Mouse (Mus musculus): ENCODE data around the gene Vti1a. TPM values are rescaled to one million over a fixed set of nuclear protein-coding genes. Genes with fewer than 3 reads are reported as not detected.

Vti1a gene
- total RNA-seq, 2 experiments from 2014 or later = 20.3 to 21.5 TPM

DNA sequence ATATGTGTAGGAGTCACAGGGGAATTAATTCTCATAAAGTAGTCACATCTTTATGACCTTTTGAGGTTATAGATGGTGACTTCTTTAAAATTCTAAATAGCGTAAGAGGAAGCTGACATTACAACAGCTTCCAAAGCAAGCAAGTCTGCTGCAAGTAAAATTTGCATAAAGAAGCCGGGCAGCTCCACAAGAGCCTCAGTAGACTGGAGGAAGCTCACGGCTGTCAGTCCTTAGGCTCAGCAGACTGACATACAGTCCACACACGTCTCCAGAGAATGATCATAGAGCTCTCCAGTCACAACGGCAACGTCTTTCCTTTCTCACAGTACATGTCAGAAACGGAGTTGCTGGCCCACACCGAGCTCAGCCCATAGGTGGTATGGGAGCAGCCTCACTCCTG lies 4.2 kb upstream of the Vti1a start:
- intact Hi-C loops (cut with DNase I) = no loop called here

DNA sequence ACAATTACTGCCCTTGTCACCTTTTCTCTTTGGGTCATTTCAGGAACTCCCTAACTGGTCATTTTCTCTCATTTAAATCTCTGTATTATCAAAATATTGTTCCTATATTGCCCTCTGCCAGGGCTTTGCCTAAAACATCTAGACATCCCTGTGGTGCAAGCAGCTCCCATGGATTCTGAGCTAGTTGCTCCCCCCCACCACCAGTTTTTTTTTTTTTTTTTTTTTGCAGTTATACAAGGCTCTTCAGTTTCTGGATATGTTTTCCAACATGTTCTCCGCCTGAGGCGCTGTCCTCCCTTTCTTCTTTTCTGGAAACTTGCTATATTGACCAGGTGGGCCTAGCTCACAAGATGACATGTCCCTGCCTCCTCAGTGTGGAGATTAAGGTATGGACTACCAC lies 2.4 kb upstream of the Vti1a start:
- intact Hi-C loops (cut with DNase I) = no loop called here
- DNase-seq = no peak

More for the DNA sequence above, 4.2 kb upstream of the Vti1a start:
- DNase-seq = no peak

GRCm38 (mm10) chr19:55315452-55316108 lies 515 bp upstream of the Vti1a start, which contains the start of gene Zdhhc6:
Zdhhc6 (minus strand) TSS chr19:55316032.
- DNase-seq = peak; percentile 89 to 92
- intact Hi-C loops (cut with DNase I) = no loop called here

GRCm38 (mm10) chr19:55316901-55317300 lies 806 bp downstream of the Vti1a start:
- intact Hi-C loops (cut with DNase I) = no loop called here
- DNase-seq = no peak

DNA sequence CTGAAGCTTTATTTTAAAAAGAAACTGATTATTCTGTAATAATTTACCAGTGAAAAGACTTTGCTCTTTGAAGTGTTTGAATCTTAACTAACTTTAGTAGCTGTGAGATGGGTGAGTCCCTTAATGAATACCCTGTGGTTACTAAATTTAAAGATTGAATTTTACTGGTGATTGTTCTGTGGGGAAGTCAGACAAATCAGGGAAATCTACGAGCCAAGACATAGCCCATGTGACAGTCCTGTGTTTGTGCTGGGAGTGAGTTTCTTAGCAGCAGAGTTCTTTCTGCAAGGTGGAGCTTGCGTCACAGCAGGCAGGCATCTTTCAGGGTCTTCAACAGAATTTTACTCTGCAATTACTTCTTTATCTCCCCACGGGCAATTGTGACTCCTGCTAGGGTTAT lies 2.9 kb downstream of the Vti1a start:
- no peak for DNase-seq
- intact Hi-C loops (cut with DNase I) = no loop called here

- intact Hi-C loops (cut with DNase I) = no loop called here
- no peak for DNase-seq
Observed at GRCm38 (mm10) chr19:55319521-55319920, 3.4 kb downstream of the Vti1a start.

GRCm38 (mm10) chr19:55322604-55323003 lies 6.5 kb downstream of the Vti1a start:
- intact Hi-C loops (cut with DNase I) = no loop called here
- no peak for DNase-seq

GRCm38 (mm10) chr19:55327510-55327909 lies 11.4 kb downstream of the Vti1a start:
- intact Hi-C loops (cut with DNase I) = no loop called here
- DNase-seq = no peak

GRCm38 (mm10) chr19:55331776-55332175 lies 15.7 kb downstream of the Vti1a start:
- intact Hi-C loops (cut with DNase I) = loop anchor here (10.0 kb wide), 2 partner anchors 563 to 963 kb away; no protein-coding TSS in a partner anchor
- no peak for DNase-seq

DNA sequence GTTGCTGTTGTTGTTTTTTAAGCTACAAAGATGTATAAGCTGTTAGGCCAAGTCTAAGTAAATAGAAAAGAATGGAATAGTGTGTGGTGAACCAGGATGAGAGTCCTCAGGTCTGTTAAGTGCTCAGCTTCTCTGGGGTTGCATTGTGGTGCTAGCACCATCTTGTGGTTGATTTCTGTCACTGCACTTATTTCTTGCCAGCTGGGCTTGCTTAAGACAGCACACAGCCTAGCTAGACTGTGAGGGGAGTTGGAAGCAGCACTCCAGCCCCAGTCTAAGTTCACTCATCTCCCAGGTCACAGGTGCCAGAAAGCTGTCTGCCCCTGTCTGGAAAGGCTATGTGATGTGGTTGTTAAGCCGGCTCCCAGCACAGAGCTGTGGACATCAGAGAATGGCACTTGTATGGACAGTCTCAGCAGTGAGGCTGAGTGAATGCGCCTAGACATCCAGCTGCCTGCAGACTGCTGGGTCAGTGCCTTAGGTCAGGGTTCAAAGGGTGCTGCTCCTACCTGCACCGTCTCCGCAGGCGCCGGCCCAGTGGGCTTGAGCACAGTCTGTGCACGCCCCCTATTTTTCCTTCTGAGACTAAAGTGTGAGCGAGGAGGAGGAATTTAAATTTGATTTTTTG lies 16.7 kb downstream of the Vti1a start:
- intact Hi-C loops (cut with DNase I) = loop anchor here (10.0 kb wide), 2 partner anchors 562 to 962 kb away; no protein-coding TSS in a partner anchor
- DNase-seq = peak; percentile 81 to 83

- intact Hi-C loops (cut with DNase I) = loop anchor here (1.0 to 10.0 kb wide), 5 partner anchors 559 to 959 kb away; no protein-coding TSS in a partner anchor
Observed at GRCm38 (mm10) chr19:55335881-55336280, 19.8 kb downstream of the Vti1a start.

DNA sequence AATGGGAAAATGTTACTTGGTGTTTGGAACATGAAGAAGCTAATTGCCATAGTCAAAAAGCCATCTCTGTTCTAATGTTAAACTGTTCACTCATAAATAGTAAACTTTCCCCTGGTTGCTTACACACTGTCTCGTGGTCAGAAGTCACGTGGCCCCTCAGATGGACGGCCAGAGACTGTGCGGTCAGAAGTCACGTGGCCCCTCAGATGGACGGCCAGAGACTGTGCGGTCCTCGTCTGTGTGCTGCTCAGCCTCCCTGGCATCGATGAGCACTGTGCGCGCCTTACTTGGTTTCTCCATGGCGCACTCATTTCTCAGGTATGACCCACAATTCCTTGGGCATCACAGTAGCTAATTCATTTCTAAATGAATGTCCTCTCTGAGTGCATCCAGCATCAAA lies 20.3 kb downstream of the Vti1a start:
- DNase-seq = no peak
- intact Hi-C loops (cut with DNase I) = loop anchor here (1.0 to 10.0 kb wide), 5 partner anchors 558 to 958 kb away; no protein-coding TSS in a partner anchor

More at GRCm38 (mm10) chr19:55335881-55336280, 19.8 kb downstream of the Vti1a start:
- peak in 1 of 2 experiments; percentile 32 for DNase-seq

GRCm38 (mm10) chr19:55337066-55337465 lies 21.0 kb downstream of the Vti1a start:
- intact Hi-C loops (cut with DNase I) = loop anchor here (2.0 to 10.0 kb wide), 4 partner anchors 558 to 958 kb away; no protein-coding TSS in a partner anchor
- DNase-seq = no peak

GRCm38 (mm10) chr19:55337664-55338063 lies 21.6 kb downstream of the Vti1a start:
- intact Hi-C loops (cut with DNase I) = loop anchor here (2.0 to 10.0 kb wide), 4 partner anchors 557 to 957 kb away; no protein-coding TSS in a partner anchor

GRCm38 (mm10) chr19:55340521-55340920 lies 24.4 kb downstream of the Vti1a start:
- intact Hi-C loops (cut with DNase I) = loop anchor here (10.0 kb wide), 1 partner anchor 204 kb away; no protein-coding TSS in a partner anchor
- no peak for DNase-seq

More at GRCm38 (mm10) chr19:55337664-55338063, 21.6 kb downstream of the Vti1a start:
- DNase-seq = no peak

DNA sequence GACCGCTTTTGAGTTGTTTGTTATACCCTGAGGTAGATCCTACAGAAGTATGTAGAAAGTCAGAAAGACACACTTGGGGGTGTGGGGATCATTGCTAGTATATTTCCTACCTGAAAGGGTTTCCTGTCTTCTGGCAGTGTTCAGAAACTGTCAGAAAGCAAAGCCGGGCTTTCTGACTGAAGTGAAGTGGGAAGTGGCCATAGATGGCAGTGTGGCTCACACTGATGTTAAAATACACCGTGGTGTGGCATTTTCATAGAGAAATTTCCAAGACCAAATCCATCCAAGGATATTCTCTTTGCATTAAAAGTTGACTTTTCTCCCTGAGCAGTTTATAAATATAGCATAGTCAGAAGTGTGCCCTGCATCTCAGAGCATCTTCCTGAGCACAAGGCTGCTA lies 25.3 kb downstream of the Vti1a start:
- DNase-seq = no peak
- intact Hi-C loops (cut with DNase I) = loop anchor here (10.0 kb wide), 1 partner anchor 203 kb away; no protein-coding TSS in a partner anchor

DNA sequence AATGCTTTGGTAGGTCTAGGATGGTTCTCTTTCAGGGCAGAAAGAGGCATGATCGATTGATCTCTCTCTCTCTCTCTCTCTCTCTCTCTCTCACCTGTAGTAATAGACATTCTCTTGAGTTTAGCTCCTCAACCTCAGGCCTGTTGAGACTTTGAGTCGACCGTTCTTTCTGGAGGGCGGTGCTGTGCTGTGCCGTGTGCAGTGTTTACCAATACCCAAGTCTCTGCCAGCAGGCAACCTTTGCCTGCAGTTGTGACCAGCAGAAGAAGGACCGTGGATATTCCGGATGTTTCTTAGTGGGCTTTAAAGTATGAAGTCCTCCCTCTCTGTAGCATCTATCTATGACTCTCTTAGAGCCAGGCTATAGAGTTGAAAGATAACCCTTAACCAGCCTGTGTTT lies 26.3 kb downstream of the Vti1a start:
- no peak for DNase-seq
- intact Hi-C loops (cut with DNase I) = loop anchor here (10.0 kb wide), 1 partner anchor 202 kb away; no protein-coding TSS in a partner anchor

DNA sequence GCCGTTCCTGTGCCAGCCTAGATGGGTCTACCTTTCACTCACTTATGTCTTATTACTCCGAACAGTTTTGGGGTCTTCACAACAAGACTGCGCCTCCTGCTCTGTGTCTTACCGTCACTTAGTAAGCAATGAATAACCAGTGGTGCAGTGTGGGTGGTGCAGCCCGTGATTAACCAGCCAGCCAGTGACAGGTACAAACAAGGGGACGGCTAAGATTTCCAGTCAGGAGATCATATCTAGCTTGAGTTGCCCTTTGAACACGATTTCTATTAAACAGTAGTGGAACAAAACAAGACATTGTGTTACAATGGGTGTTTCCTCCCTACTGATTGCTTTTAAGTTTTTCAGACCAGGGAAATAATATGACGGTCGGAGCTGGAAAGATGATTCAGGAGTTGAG lies 27.2 kb downstream of the Vti1a start:
- intact Hi-C loops (cut with DNase I) = loop anchor here (10.0 kb wide), 1 partner anchor 202 kb away; no protein-coding TSS in a partner anchor
- DNase-seq = no peak

DNA sequence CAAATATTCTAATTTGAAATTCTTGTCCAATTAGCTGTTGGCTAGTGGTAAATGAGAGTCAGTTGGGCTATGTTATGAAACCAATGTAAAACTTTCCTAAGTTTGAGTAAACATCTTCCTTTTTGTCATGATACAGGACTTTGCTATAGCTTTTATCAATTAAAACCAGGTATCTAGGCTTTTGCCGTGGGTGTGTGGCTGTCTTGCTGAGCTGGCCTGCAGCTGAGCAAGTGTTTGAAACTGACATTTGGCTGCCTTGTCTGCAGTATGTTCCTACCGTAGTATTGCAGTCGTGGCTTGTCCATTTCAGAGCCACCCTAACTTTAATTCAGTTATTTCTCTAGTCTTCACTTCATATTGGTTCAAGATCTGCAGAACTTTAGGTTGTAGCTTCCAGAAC lies 32.1 kb downstream of the Vti1a start:
- no peak for DNase-seq
- intact Hi-C loops (cut with DNase I) = loop anchor here (10.0 kb wide), 1 partner anchor 197 kb away; no protein-coding TSS in a partner anchor

GRCm38 (mm10) chr19:55350673-55351378 lies 34.7 kb downstream of the Vti1a start:
- intact Hi-C loops (cut with DNase I) = no loop called here

GRCm38 (mm10) chr19:55362606-55363005 lies 46.5 kb downstream of the Vti1a start:
- DNase-seq = no peak
- intact Hi-C loops (cut with DNase I) = no loop called here

More at GRCm38 (mm10) chr19:55350673-55351378, 34.7 kb downstream of the Vti1a start:
- no peak for DNase-seq

Data from heart, postnatal 10 days (tissue).